Mouse (Mus musculus): ENCODE measurements around the gene Alg1.
A peak's percentile ranks its signal among the peaks of the same experiment; 100 is the strongest.
"Not testable (repeated sequence)": the region's sequence is repeated elsewhere in the genome, so short reads cannot be mapped to it uniquely, and the experiment has no call there.

Alg1 gene

GRCm38 (mm10) chr16:5233418-5234313, at the start of gene Alg1:
Alg1 (plus strand) TSS chr16:5233621.
- peak; percentile 82 to 94 for DNase-seq (ENCODE audit: low spot score in 2 of 2)

- no peak for DNase-seq (ENCODE audit: low spot score in 2 of 2)
Measured at GRCm38 (mm10) chr16:5184101-5184500, 49.3 kb upstream of the Alg1 start.

- no peak for DNase-seq (ENCODE audit: low spot score in 2 of 2)
Measured at GRCm38 (mm10) chr16:5184956-5185355, 48.5 kb upstream of the Alg1 start.

GRCm38 (mm10) chr16:5185691-5186090, 47.7 kb upstream of the Alg1 start:
- DNase-seq (ENCODE audit: low spot score in 2 of 2): no peak

GRCm38 (mm10) chr16:5186234-5186633, 47.2 kb upstream of the Alg1 start:
- DNase-seq (ENCODE audit: low spot score in 2 of 2): peak in 1 of 2 experiments; percentile 62

GRCm38 (mm10) chr16:5195080-5195479, 38.3 kb upstream of the Alg1 start:
- peak in 1 of 2 experiments; percentile 66 for DNase-seq (ENCODE audit: low spot score in 2 of 2)

GRCm38 (mm10) chr16:5202681-5203080, 30.7 kb upstream of the Alg1 start:
- DNase-seq (ENCODE audit: low spot score in 2 of 2): peak in 1 of 2 experiments; percentile 58

- DNase-seq (ENCODE audit: low spot score in 2 of 2): no peak
Measured at GRCm38 (mm10) chr16:5203200-5203599, 30.2 kb upstream of the Alg1 start.

- DNase-seq (ENCODE audit: low spot score in 2 of 2): peak; percentile 37 to 80
Measured at GRCm38 (mm10) chr16:5203668-5204433, 29.6 kb upstream of the Alg1 start, which contains the start of gene Nagpa. Nagpa (minus strand) TSS chr16:5204012.

- DNase-seq (ENCODE audit: low spot score in 2 of 2): no peak
Measured at GRCm38 (mm10) chr16:5205431-5205970, 27.9 kb upstream of the Alg1 start.

- DNase-seq (ENCODE audit: low spot score in 2 of 2): no peak
Measured at GRCm38 (mm10) chr16:5206051-5206450, 27.4 kb upstream of the Alg1 start.

GRCm38 (mm10) chr16:5210365-5210764, 23.1 kb upstream of the Alg1 start:
- no peak for DNase-seq (ENCODE audit: low spot score in 2 of 2)

- DNase-seq (ENCODE audit: low spot score in 2 of 2): peak in 1 of 2 experiments; percentile 35
Measured at GRCm38 (mm10) chr16:5212150-5212549, 21.3 kb upstream of the Alg1 start.

GRCm38 (mm10) chr16:5214126-5214525, 19.3 kb upstream of the Alg1 start:
- DNase-seq (ENCODE audit: low spot score in 2 of 2): peak in 1 of 2 experiments; percentile 24

GRCm38 (mm10) chr16:5216686-5217085, 16.7 kb upstream of the Alg1 start:
- no peak for DNase-seq (ENCODE audit: low spot score in 2 of 2)

GRCm38 (mm10) chr16:5217341-5218133, 15.9 kb upstream of the Alg1 start:
- DNase-seq (ENCODE audit: low spot score in 2 of 2): no peak

- DNase-seq (ENCODE audit: low spot score in 2 of 2): no peak
Measured at GRCm38 (mm10) chr16:5221403-5221802, 12.0 kb upstream of the Alg1 start.

- DNase-seq (ENCODE audit: low spot score in 2 of 2): no peak
Measured at GRCm38 (mm10) chr16:5222140-5222539, 11.3 kb upstream of the Alg1 start, which contains the start of gene AU021092. AU021092 (minus strand) TSS chr16:5222299.

GRCm38 (mm10) chr16:5226534-5226933, 6.9 kb upstream of the Alg1 start:
- DNase-seq (ENCODE audit: low spot score in 2 of 2): not testable (repeated sequence)

GRCm38 (mm10) chr16:5227501-5227900, 5.9 kb upstream of the Alg1 start:
- not testable (repeated sequence) for DNase-seq (ENCODE audit: low spot score in 2 of 2)

GRCm38 (mm10) chr16:5228103-5228502, 5.3 kb upstream of the Alg1 start:
- DNase-seq (ENCODE audit: low spot score in 2 of 2): not testable (repeated sequence)

Data from left cerebral cortex, adult 9 months (tissue).